Mouse (Mus musculus): Measurements from ENCODE around the gene Zfp30.

DNA sequence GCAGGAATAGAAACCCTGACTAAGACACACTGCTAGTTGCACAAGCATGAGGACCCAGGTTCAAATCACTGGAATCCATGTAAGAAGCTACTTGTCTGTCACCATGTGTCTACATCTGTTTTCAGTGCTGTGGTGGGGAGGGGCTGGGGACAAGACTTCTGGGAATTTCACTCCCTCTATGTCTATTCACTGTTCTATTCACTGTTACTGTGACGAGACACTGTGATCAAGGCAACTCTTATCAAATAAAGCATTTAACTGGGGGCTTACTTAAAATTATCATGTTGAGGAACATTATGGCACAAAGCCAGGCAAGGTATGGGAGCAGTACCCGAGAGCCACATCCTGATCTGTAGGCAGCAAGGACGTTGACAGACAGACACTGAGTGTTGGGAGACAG is 55.5 kb downstream of the Zfp30 start:
- TF ChIP-seq CTCF (IDR thresholded peaks at IDR 0.05; ENCODE audit: low read depth, low read length) = no peak
- no peak for TF ChIP-seq TAL1 (conservative IDR thresholded peaks at IDR 0.05; ENCODE audit: low read depth, low read length)
- TF ChIP-seq GATA1 (IDR thresholded peaks at IDR 0.05; ENCODE audit: borderline replicate concordance, low read length) = no peak
- no peak for TF ChIP-seq POLR2AphosphoS5 (IDR thresholded peaks at IDR 0.05; ENCODE audit: insufficient replicate concordance, low read depth, low read length)
- TF ChIP-seq GATA2 (IDR thresholded peaks at IDR 0.05; ENCODE audit: borderline replicate concordance, low read depth, low read length) = no peak

Data from G1E (cell line).